ENCODE assay signal across 22 mouse cellular contexts in the genomic region with DNA sequence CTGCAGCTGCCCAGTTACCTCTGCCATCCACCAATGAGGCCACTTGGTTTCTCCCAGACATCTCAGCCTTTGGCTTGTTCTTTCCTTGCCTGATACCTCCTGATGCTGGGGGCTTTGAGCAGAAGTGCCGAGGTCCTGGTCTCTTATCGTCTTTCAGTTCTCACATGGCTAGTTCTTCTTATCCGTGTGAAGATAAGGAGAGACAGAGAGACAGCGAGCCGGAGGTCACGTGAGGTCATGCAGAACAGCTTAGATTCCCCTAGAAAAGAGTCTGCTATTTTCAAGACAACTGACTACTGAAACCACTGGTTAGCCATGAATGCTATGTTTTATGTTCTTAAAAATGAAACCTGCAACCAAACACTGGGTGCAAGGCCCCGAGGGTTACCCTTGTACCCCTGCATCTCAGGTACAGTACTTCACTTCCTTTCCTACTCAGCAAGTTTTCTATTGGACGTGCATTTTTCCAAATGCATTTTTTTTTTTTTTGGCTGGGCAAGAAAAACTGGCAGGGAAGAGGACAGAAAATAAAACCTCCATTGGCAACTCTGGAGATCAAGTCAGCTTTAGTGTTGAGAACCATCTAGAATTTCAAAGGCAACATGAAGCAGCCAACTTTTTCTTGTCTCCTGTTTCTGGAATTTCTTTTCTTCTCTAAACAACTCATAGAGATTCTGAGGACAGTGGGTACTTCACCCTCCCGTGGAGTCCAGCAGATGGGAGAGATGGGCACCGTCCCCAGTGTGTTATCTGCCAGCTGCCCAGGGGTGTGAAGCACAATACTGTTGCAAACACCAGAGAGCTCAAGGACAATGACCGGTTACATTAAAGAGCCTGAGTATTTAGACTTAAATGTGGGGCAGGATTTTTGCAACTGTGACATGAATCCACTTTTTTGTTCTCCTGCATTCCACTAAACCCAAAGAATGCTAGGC. TPM values are rescaled to one million over a fixed set of nuclear protein-coding genes. Genes with fewer than 3 reads are reported as not detected.
DNase-seq lines count a peak whose midpoint lies in the region; TF ChIP-seq lines count a peak whose summit lies in the region.
"Had no signal": no experiment of that assay in that cellular context is flagged by ENCODE, and none has a peak within 500 bp of the region (broad histone marks: within the 10 kb centered on the region; RNA-seq: fewer than 3 reads in every experiment).

No protein-coding gene starts in this region.

- peaks cover 17% of the 10 kb centered on the region for H3K4me1 ChIP-seq in heart, embryonic 10.5 days
- H3K4me1 ChIP-seq in CH12.LX (ENCODE audit: control insufficient read depth in 1 of 2, insufficient read depth in 2 of 2): 0 out of 4 replicates have a peak, but pooled peaks cover 0 to 4% of the 10 kb centered on the region in 2 experiments
- H3K4me1 ChIP-seq: embryonic facial prominence, embryonic 15.5 days; forebrain, embryonic 13.5 days; hindbrain, embryonic 13.5 days; neural tube, embryonic 12.5 days had no signal

- TF ChIP-seq EP300 in CH12.LX (IDR thresholded peaks at IDR 0.05; ENCODE audit: low read length): no peak

- no peaks in the 10 kb centered on the region for H3K79me2 ChIP-seq in CH12.LX (replicated peaks; ENCODE audit: control insufficient read depth, extremely low read depth, insufficient read depth, poor library complexity, severe bottlenecking)

- 22% methylated on average over 11 of the region's 11 CpGs for WGBS in heart, embryonic 10.5 days

- DNase-seq in heart, embryonic 10.5 days (ENCODE audit: low spot score): no peak
- no peak for DNase-seq in heart, postnatal 4 days
- DNase-seq in CH12.LX (ENCODE audit: extremely low read depth): no peak
- peak; percentile 45 to 57 for DNase-seq in cerebellum, adult 18-20 months
- DNase-seq in cerebellum, postnatal 36 days: peak; percentile 46 to 47
- DNase-seq in left cerebral cortex, adult 11 months (ENCODE audit: low spot score): no peak
- DNase-seq in lung, postnatal 25 days (ENCODE audit: low spot score): no peak
- DNase-seq in embryo, embryonic 10 days (ENCODE audit: low spot score): no peak
- DNase-seq: adrenal gland, postnatal 14 days; embryo, embryonic 11 days; kidney, adult 9 months; kidney, postnatal 36 days; lung, postnatal 10 days; thymus, adult 2 months had no signal

- in situ Hi-C loops in CH12.LX (cut with MboI; ENCODE audit: low pct_ligation_motif_present, low pct_unique_long_range_greater_than_20kb, low sequenced_read_pairs): no loop called here

- no peak for TF ChIP-seq POLR2A in CH12.LX (IDR thresholded peaks at IDR 0.05; ENCODE audit: low read depth, low read length)

- H3K27me3 ChIP-seq in heart, embryonic 10.5 days (ENCODE audit: insufficient read depth, poor library complexity, severe bottlenecking): no peaks in the 10 kb centered on the region
- no peaks in the 10 kb centered on the region for H3K27me3 ChIP-seq in CH12.LX (replicated peaks)
- H3K27me3 ChIP-seq: embryonic facial prominence, embryonic 15.5 days; forebrain, embryonic 13.5 days; hindbrain, embryonic 13.5 days; liver, embryonic 15.5 days; neural tube, embryonic 12.5 days; Patski had no signal

- no peaks in the 10 kb centered on the region for H3K36me3 ChIP-seq in heart, embryonic 10.5 days
- no peaks in the 10 kb centered on the region for H3K36me3 ChIP-seq in CH12.LX (replicated peaks in 1 of 2; ENCODE audit: control insufficient read depth in 1 of 2, insufficient read depth in 1 of 2, low read length in 1 of 2)
- H3K36me3 ChIP-seq: embryonic facial prominence, embryonic 15.5 days; hindbrain, embryonic 13.5 days; liver, embryonic 15.5 days; neural tube, embryonic 12.5 days had no signal

- H3K9me3 ChIP-seq in heart, embryonic 10.5 days: no peaks in the 10 kb centered on the region
- H3K9me3 ChIP-seq in CH12.LX (replicated peaks; ENCODE audit: low read length): no peaks in the 10 kb centered on the region
- H3K9me3 ChIP-seq: embryonic facial prominence, embryonic 15.5 days; forebrain, embryonic 13.5 days; hindbrain, embryonic 13.5 days; liver, embryonic 15.5 days; neural tube, embryonic 12.5 days had no signal

- peak overlapping the region; percentile 9; the same call in 1 of the 2 replicates for H3K4me2 ChIP-seq in CH12.LX (ENCODE audit: insufficient read depth, low read depth, poor library complexity, severe bottlenecking)
- H3K4me2 ChIP-seq: embryonic facial prominence, embryonic 15.5 days; forebrain, embryonic 13.5 days; hindbrain, embryonic 13.5 days; liver, embryonic 15.5 days; neural tube, embryonic 12.5 days had no signal

- no peak overlapping the region for H3K27ac ChIP-seq in heart, embryonic 10.5 days
- no peak overlapping the region for H3K27ac ChIP-seq in CH12.LX (ENCODE audit: insufficient read depth, low read depth)
- H3K27ac ChIP-seq: embryonic facial prominence, embryonic 15.5 days; forebrain, embryonic 13.5 days; hindbrain, embryonic 13.5 days; liver, embryonic 15.5 days; neural tube, embryonic 12.5 days had no signal

- H3K4me3 ChIP-seq in heart, embryonic 10.5 days: 0 out of 2 replicates have a peak overlapping the region, but pooled peaks have one; percentile 10
- H3K4me3 ChIP-seq in CH12.LX (replicated peaks in 1 of 3; ENCODE audit: low read depth in 2 of 3, low read length in 2 of 3, poor library complexity in 1 of 3): no peak overlapping the region
- H3K4me3 ChIP-seq: embryonic facial prominence, embryonic 15.5 days; forebrain, embryonic 13.5 days; hindbrain, embryonic 13.5 days; liver, embryonic 15.5 days; neural tube, embryonic 12.5 days had no signal

- no peak overlapping the region; the same call in 1 of the 2 replicates for H3K9ac ChIP-seq in CH12.LX (ENCODE audit: insufficient read depth, low read depth)
- H3K9ac ChIP-seq: embryonic facial prominence, embryonic 15.5 days; forebrain, embryonic 13.5 days; hindbrain, embryonic 13.5 days; liver, embryonic 15.5 days; neural tube, embryonic 12.5 days had no signal

- TF ChIP-seq RAD21 in CH12.LX (IDR thresholded peaks at IDR 0.05; ENCODE audit: low read depth, low read length): no peak

- TF ChIP-seq CTCF in CH12.LX (conservative IDR thresholded peaks at IDR 0.05 in 1 of 2, IDR thresholded peaks at IDR 0.05 in 1 of 2; ENCODE audit: low read depth in 2 of 2, low read length in 2 of 2): no peak

- dilution Hi-C loops in CH12.LX (cut with MboI; ENCODE audit: extremely low pct_ligation_motif_present, extremely low pct_unique_long_range_greater_than_20kb, low sequenced_read_pairs): no loop called here

TF ChIP-seq in CH12.LX, 34 proteins besides CTCF, POLR2A, EP300 and RAD21:
- TF ChIP-seq RCOR1 (conservative IDR thresholded peaks at IDR 0.05; ENCODE audit: low read depth, low read length) (no peak), MAX (IDR thresholded peaks at IDR 0.05; ENCODE audit: low read length) (no peak), ZNF384 (IDR thresholded peaks at IDR 0.05; ENCODE audit: low read depth, low read length) (no peak), E2F4 (IDR thresholded peaks at IDR 0.05; ENCODE audit: insufficient replicate concordance, low read depth, low read length) (no peak), USF1 (IDR thresholded peaks at IDR 0.05; ENCODE audit: low read depth, low read length) (no peak), JUND (conservative IDR thresholded peaks at IDR 0.05; ENCODE audit: low read depth, low read length) (no peak), POLR2AphosphoS2 (IDR thresholded peaks at IDR 0.05; ENCODE audit: low read depth, low read length) (no peak), BHLHE40 (IDR thresholded peaks at IDR 0.05; ENCODE audit: low read depth, low read length) (no peak), NELFE (IDR thresholded peaks at IDR 0.05; ENCODE audit: low read depth, low read length) (no peak), ETS1 (conservative IDR thresholded peaks at IDR 0.05; ENCODE audit: low read depth, low read length) (no peak), CHD1 (IDR thresholded peaks at IDR 0.05; ENCODE audit: low read depth, low read length) (no peak), PAX5 (IDR thresholded peaks at IDR 0.05; ENCODE audit: low read length) (no peak), NRF1 (IDR thresholded peaks at IDR 0.05; ENCODE audit: low read depth, low read length) (no peak), UBTF (IDR thresholded peaks at IDR 0.05; ENCODE audit: low read depth, low read length) (no peak), TBP (conservative IDR thresholded peaks at IDR 0.05; ENCODE audit: low read depth, low read length) (no peak)
TF ChIP-seq in CH12.LX: peak in this region for 0.

RNA-seq across cellular contexts. Expression of a gene that starts 23.0 kb away (rescaled TPM):
- 0.16 and 0.49 TPM in 2 replicates for polyA plus RNA-seq in heart, embryonic 10.5 days (2016; fragmentation: Nextera tagmentation; extraction: Ambion mirVana)
- not detected for total RNA-seq in heart, postnatal 4 days (2021)
- total RNA-seq in CH12.LX (2012; rRNA removed) (not detected in 2 replicates), CH12.LX (2014; rRNA removed) (0.09 TPM in 2 replicates)
- polyA plus RNA-seq in CH12.LX (2012; ENCODE audit: insufficient read length, low read depth): not detected in 2 replicates
- total RNA-seq: monocyte, adult 5-6 weeks had no signal
- polyA plus RNA-seq: limb, embryonic 11.5 days; neural tube, embryonic 12.5 days; Patski had no signal

Comparison
In these comparisons a context has a peak if more than half of its experiments do, and no peak if none do; other contexts are left out.
1. DNase-seq: peak in cerebellum, adult 18-20 months (2 of 2) and cerebellum, postnatal 36 days (2 of 2); none in heart, embryonic 10.5 days (single experiment), heart, postnatal 4 days (single experiment), CH12.LX (single experiment), left cerebral cortex, adult 11 months (single experiment), lung, postnatal 25 days (single experiment) and embryo, embryonic 10 days (single experiment).